Mouse (Mus musculus) liver, adult 2 months (tissue): Measurements from ENCODE around the gene Car8.

Experiments
- CTCF ChIP-seq: fragments of 200-500 bp; IDR thresholded peaks from 2 replicates; pipeline ENCODE4 v1.5.1; 2011; ENCODE audit warnings: low read depth, low read length, control low read depth
- POLR2A ChIP-seq: fragments of 200-500 bp; IDR thresholded peaks from 2 replicates; pipeline ENCODE4 v1.6.1; 2011; ENCODE audit warnings: low read length, control low read depth; ENCODE audit not compliant: insufficient read depth; ENCODE audit errors: extremely low read depth

- TF ChIP-seq CTCF (no peak), POLR2A (no peak)
Observed at GRCm38 (mm10) chr4:8097683-8098082, 141.2 kb downstream of the Car8 start.
